Mouse (Mus musculus) gonadal fat pad, adult 2 months (tissue): ENCODE measurements around the gene Cfap69. TPM values are rescaled to one million over a fixed set of nuclear protein-coding genes. Genes with fewer than 3 reads are reported as not detected.

ENCODE experiments used
- polyA plus RNA-seq: library from polyadenylated mRNA; depleted of rRNA; stranded (reverse); fragments of >200 nt; gene quantifications from 2 replicates; pipeline ENCODE4 v1.2.3, GENCODE M21; 2012; rRNA removed

The Cfap69 gene
- polyA plus RNA-seq, 1 experiment: 1.7 TPM

Other genes with a start within 250 kb of the Cfap69 start
- 8.9 and 10.6 TPM in 2 replicates for gene Cdk14, start 243.9 kb downstream of the Cfap69 start, polyA plus RNA-seq
- 0.41 and 0.80 TPM in 2 replicates for gene 1700015F17Rik, start 185.1 kb downstream of the Cfap69 start, polyA plus RNA-seq
- gene Cldn12, start 149.3 kb downstream of the Cfap69 start, polyA plus RNA-seq: 21.3 and 25.9 TPM in 2 replicates
- gene Gtpbp10, start 104.7 kb downstream of the Cfap69 start, polyA plus RNA-seq: 4.1 TPM in 2 replicates
- 0.15 and 0.19 TPM in 2 replicates for gene Gm8773, start 90.4 kb downstream of the Cfap69 start, polyA plus RNA-seq
- gene Steap2, start 30.3 kb upstream of the Cfap69 start, polyA plus RNA-seq: 4.0 and 4.9 TPM in 2 replicates
- gene Steap1, start 85.1 kb upstream of the Cfap69 start, polyA plus RNA-seq: 0.61 and 1.2 TPM in 2 replicates